Mouse (Mus musculus) embryonic fibroblast, embryonic 13.5 days (primary cell): ENCODE results near the gene Pip4k2b.

ENCODE experiments used
- CTCF ChIP-seq: IDR thresholded peaks from 2 replicates; pipeline ENCODE4 v1.5.1; 2011; ENCODE audit warnings: mild to moderate bottlenecking, control low read depth, low read length, moderate library complexity, borderline replicate concordance; ENCODE audit not compliant: insufficient read depth
- POLR2A ChIP-seq: IDR thresholded peaks from 2 replicates; pipeline ENCODE4 v1.6.1; 2011; ENCODE audit warnings: low read depth, mild to moderate bottlenecking, control low read depth, low read length, moderate library complexity

GRCm38 (mm10) chr11:97728311-97728710 is 16.2 kb downstream of the Pip4k2b start:
- TF ChIP-seq CTCF, result no peak
- TF ChIP-seq POLR2A, result no peak
